Mouse (Mus musculus) MEL (cell line): ENCODE data around the gene Mrpl3. TPM values are rescaled to one million over a fixed set of nuclear protein-coding genes. Genes with fewer than 3 reads are reported as not detected.

ENCODE experiments used
- DNase-seq: peaks from one replicate; pipeline ENCODE4 v3.0.0; 2011; ENCODE audit warnings: low read depth, low spot score
- H3K27ac ChIP-seq: 2 replicates; pipeline ENCODE4 v1.5.1; 2012; ENCODE audit warnings: low read depth, mild to moderate bottlenecking, control low read depth, low read length, moderate library complexity; ENCODE audit not compliant: control insufficient read depth
- H3K27me3 ChIP-seq, 2 experiments: fragments of 150-350 bp in 1 of 2; sonication (generic) in 1 of 2; 2 replicates each; pipeline ENCODE4 v1.6.1; 2012; ENCODE audit warnings: low read length in 2 of 2, mild to moderate bottlenecking in 2 of 2, improper control_type of control experiment in 1 of 2, moderate library complexity in 1 of 2; ENCODE audit not compliant: insufficient read depth in 2 of 2, control insufficient read depth in 1 of 2
- H3K36me3 ChIP-seq, 2 experiments: 2 replicates each; pipeline ENCODE4 v1.6.1; 2012 to 2014; ENCODE audit warnings: low read length in 2 of 2, improper control_type of control experiment in 1 of 2, inconsistent platforms in 1 of 2, mild to moderate bottlenecking in 1 of 2; ENCODE audit not compliant: insufficient read depth in 2 of 2, control insufficient read depth in 1 of 2
- H3K4me1 ChIP-seq, 2 experiments: fragments of 150-350 bp in 1 of 2; sonication (generic) in 1 of 2; 2 replicates each; pipeline ENCODE4 v1.6.1; 2012; ENCODE audit warnings: low read length in 2 of 2, improper control_type of control experiment in 1 of 2, mild to moderate bottlenecking in 1 of 2; ENCODE audit not compliant: insufficient read depth in 2 of 2, control insufficient read depth in 1 of 2
- H3K4me3 ChIP-seq, 2 experiments: fragments of 150-350 bp in 1 of 2; sonication (generic) in 1 of 2; 2 replicates each; pipeline ENCODE4 v1.5.1; 2012; ENCODE audit warnings: low read depth in 2 of 2, low read length in 2 of 2, mild to moderate bottlenecking in 2 of 2, moderate library complexity in 2 of 2, control low read depth in 1 of 2, improper control_type of control experiment in 1 of 2; ENCODE audit not compliant: control insufficient read depth in 1 of 2, insufficient read depth in 1 of 2
- H3K79me2 ChIP-seq: 2 replicates; pipeline ENCODE4 v1.6.1; 2012; ENCODE audit warnings: mild to moderate bottlenecking, low read length, moderate library complexity; ENCODE audit not compliant: control insufficient read depth, poor library complexity, insufficient read depth
- H3K9ac ChIP-seq: 2 replicates; pipeline ENCODE4 v1.6.1; 2012; ENCODE audit warnings: low read depth, mild to moderate bottlenecking, control low read depth, low read length, moderate library complexity; ENCODE audit not compliant: control insufficient read depth, poor library complexity, severe bottlenecking
- H3K9me3 ChIP-seq: fragments of 150-350 bp; sonication (generic); replicated peaks from 2 replicates; pipeline ENCODE4 v1.6.1; 2012; ENCODE audit warnings: mild to moderate bottlenecking, low read length, improper control_type of control experiment, moderate library complexity; ENCODE audit not compliant: insufficient read depth
- BHLHE40 ChIP-seq: IDR thresholded peaks from 2 replicates; pipeline ENCODE4 v1.6.1; 2012; ENCODE audit warnings: low read depth, mild to moderate bottlenecking, inconsistent platforms, low read length, improper control_type of control experiment, borderline replicate concordance
- CHD2 ChIP-seq: IDR thresholded peaks from 2 replicates; pipeline ENCODE4 v1.6.1; 2011; ENCODE audit warnings: low read length, improper control_type of control experiment
- E2F4 ChIP-seq: IDR thresholded peaks from 2 replicates; pipeline ENCODE4 v1.6.1; 2011; ENCODE audit warnings: low read depth, low read length, improper control_type of control experiment, borderline replicate concordance
- GABPA ChIP-seq: IDR thresholded peaks from 2 replicates; pipeline ENCODE4 v1.6.1; 2012; ENCODE audit warnings: low read depth, mild to moderate bottlenecking, inconsistent platforms, low read length, improper control_type of control experiment, moderate library complexity
- KAT2A ChIP-seq: conservative IDR thresholded peaks from 2 replicates; pipeline ENCODE4 v1.6.1; 2012; ENCODE audit warnings: low read depth, low read length, improper control_type of control experiment, inconsistent platforms
- MAFK ChIP-seq: IDR thresholded peaks from 2 replicates; pipeline ENCODE4 v1.6.1; 2011; ENCODE audit warnings: low read depth, mild to moderate bottlenecking, low read length, improper control_type of control experiment, borderline replicate concordance
- MAZ ChIP-seq: IDR thresholded peaks from 2 replicates; pipeline ENCODE4 v1.6.1; 2012; ENCODE audit warnings: low read depth, mild to moderate bottlenecking, inconsistent platforms, low read length, improper control_type of control experiment
- MXI1 ChIP-seq: IDR thresholded peaks from 2 replicates; pipeline ENCODE4 v1.6.1; 2011; ENCODE audit warnings: mild to moderate bottlenecking, low read depth, low read length, improper control_type of control experiment
- MYB ChIP-seq: IDR thresholded peaks from 2 replicates; pipeline ENCODE4 v1.6.1; 2011; ENCODE audit warnings: mild to moderate bottlenecking, low read depth, low read length, improper control_type of control experiment
- NRF1 ChIP-seq: IDR thresholded peaks from 2 replicates; pipeline ENCODE4 v1.6.1; 2014; ENCODE audit warnings: low read depth, mild to moderate bottlenecking, inconsistent platforms, low read length, improper control_type of control experiment, moderate library complexity; ENCODE audit not compliant: poor library complexity, insufficient read depth, severe bottlenecking
- POLR2A ChIP-seq, 2 experiments: IDR thresholded peaks; 2 replicates each; pipeline ENCODE4 v1.6.1; 2011 to 2012; ENCODE audit warnings: low read length in 2 of 2, mild to moderate bottlenecking in 2 of 2, control low read depth in 1 of 2, improper control_type of control experiment in 1 of 2, low read depth in 1 of 2, moderate library complexity in 1 of 2; ENCODE audit not compliant: control insufficient read depth in 1 of 2, insufficient read depth in 1 of 2, poor library complexity in 1 of 2
- RAD21 ChIP-seq: IDR thresholded peaks from 2 replicates; pipeline ENCODE4 v1.6.1; 2011; ENCODE audit warnings: mild to moderate bottlenecking, low read depth, low read length, improper control_type of control experiment
- SIN3A ChIP-seq: IDR thresholded peaks from 2 replicates; pipeline ENCODE4 v1.6.1; 2012; ENCODE audit warnings: low read length, improper control_type of control experiment, inconsistent platforms
- TAL1 ChIP-seq: IDR thresholded peaks from 2 replicates; pipeline ENCODE4 v1.6.1; 2012; ENCODE audit warnings: mild to moderate bottlenecking, inconsistent platforms, low read length, moderate library complexity, mixed read lengths
- TCF12 ChIP-seq: IDR thresholded peaks from 2 replicates; pipeline ENCODE4 v1.6.1; 2014; ENCODE audit warnings: low read depth, mild to moderate bottlenecking, inconsistent platforms, low read length, improper control_type of control experiment, moderate library complexity
- USF1 ChIP-seq: IDR thresholded peaks from 2 replicates; pipeline ENCODE4 v1.6.1; 2014; ENCODE audit warnings: low read depth, mild to moderate bottlenecking, inconsistent platforms, low read length, improper control_type of control experiment, moderate library complexity
- ZKSCAN1 ChIP-seq: IDR thresholded peaks from 2 replicates; pipeline ENCODE4 v1.6.1; 2012; ENCODE audit warnings: low read depth, mild to moderate bottlenecking, inconsistent platforms, low read length, improper control_type of control experiment, moderate library complexity
- ZNF384 ChIP-seq: IDR thresholded peaks from 2 replicates; pipeline ENCODE4 v1.6.1; 2012; ENCODE audit warnings: low read depth, mild to moderate bottlenecking, inconsistent platforms, low read length, improper control_type of control experiment
- polyA plus RNA-seq, 2 experiments: library from polyadenylated mRNA; stranded (reverse) in 1 of 2; unstranded in 1 of 2; fragments of >175 nt in 1 of 2; fragments of >200 nt in 1 of 2; gene quantifications; 2 replicates each; pipeline versions ENCODE4 v1.2.1 to v1.2.4; 2012; ENCODE audit warnings: low replicate concordance in 2 of 2, low read depth in 1 of 2; ENCODE audit not compliant: insufficient read length in 2 of 2, insufficient read depth in 1 of 2, missing spikeins in 1 of 2
- total RNA-seq: library from RNA; depleted of rRNA; stranded (reverse); fragments of 300-350 nt; gene quantifications from 2 replicates; pipeline ENCODE4 v1.2.3, GENCODE M21; 2012

The Mrpl3 gene
- total and polyA plus RNA-seq, 3 experiments = 177 to 209 TPM; not detected in 1

- DNase-seq = no peak
- no peak overlapping the region for H3K4me3 ChIP-seq
- no peak for TF ChIP-seq KAT2A
- no peak for TF ChIP-seq BHLHE40
- TF ChIP-seq POLR2A (IDR thresholded peaks at IDR 0.05; ENCODE audit: control insufficient read depth in 1 of 2, insufficient read depth in 1 of 2, low read depth in 1 of 2, low read length in 2 of 2, poor library complexity in 1 of 2) = no peak
Observed at GRCm38 (mm10) chr9:105046014-105046413, 7.0 kb upstream of the Mrpl3 start.

GRCm38 (mm10) chr9:105048351-105048750 is 4.7 kb upstream of the Mrpl3 start:
- Histone ChIP-seq H3K27me3 (no peaks in the 10 kb centered on the region), H3K9ac (no peak overlapping the region), H3K36me3 (no peaks in the 10 kb centered on the region), H3K27ac (no peak overlapping the region), H3K4me3 (no peak overlapping the region), H3K9me3 (no peaks in the 10 kb centered on the region), H3K79me2 (peaks cover 3% of the 10 kb centered on the region), H3K4me1 (no peaks in the 10 kb centered on the region)
- TF ChIP-seq GABPA (no peak), MAZ (no peak), TCF12 (no peak), ZNF384 (no peak), CHD2 (no peak), USF1 (no peak), KAT2A (no peak), ZKSCAN1 (no peak), RAD21 (no peak), MXI1 (no peak), MYB (no peak), NRF1 (no peak), MAFK (no peak), E2F4 (no peak), TAL1 (no peak), BHLHE40 (no peak), SIN3A (no peak)
- no peak for DNase-seq

More at GRCm38 (mm10) chr9:105046014-105046413, 7.0 kb upstream of the Mrpl3 start:
- Histone ChIP-seq H3K79me2 (no peaks in the 10 kb centered on the region), H3K27ac (no peak overlapping the region), H3K36me3 (no peaks in the 10 kb centered on the region), H3K27me3 (no peaks in the 10 kb centered on the region), H3K4me1 (no peaks in the 10 kb centered on the region), H3K9me3 (no peaks in the 10 kb centered on the region), H3K9ac (no peak overlapping the region)
